Mouse (Mus musculus) G1E (cell line): ENCODE results near the gene Msi1.

Experiments used
- CTCF ChIP-seq: IDR thresholded peaks from 2 replicates; pipeline ENCODE4 v1.5.1; 2012; ENCODE audit warnings: low read depth, low read length, inconsistent platforms, mixed read lengths
- GATA1 ChIP-seq: IDR thresholded peaks from 2 replicates; pipeline ENCODE4 v1.6.1; 2012; ENCODE audit warnings: borderline replicate concordance, low read length, inconsistent platforms, mixed read lengths
- POLR2AphosphoS5 ChIP-seq: IDR thresholded peaks from 2 replicates; pipeline ENCODE4 v1.6.1; 2012; ENCODE audit warnings: low read depth, low read length, inconsistent platforms; ENCODE audit not compliant: insufficient replicate concordance

DNA sequence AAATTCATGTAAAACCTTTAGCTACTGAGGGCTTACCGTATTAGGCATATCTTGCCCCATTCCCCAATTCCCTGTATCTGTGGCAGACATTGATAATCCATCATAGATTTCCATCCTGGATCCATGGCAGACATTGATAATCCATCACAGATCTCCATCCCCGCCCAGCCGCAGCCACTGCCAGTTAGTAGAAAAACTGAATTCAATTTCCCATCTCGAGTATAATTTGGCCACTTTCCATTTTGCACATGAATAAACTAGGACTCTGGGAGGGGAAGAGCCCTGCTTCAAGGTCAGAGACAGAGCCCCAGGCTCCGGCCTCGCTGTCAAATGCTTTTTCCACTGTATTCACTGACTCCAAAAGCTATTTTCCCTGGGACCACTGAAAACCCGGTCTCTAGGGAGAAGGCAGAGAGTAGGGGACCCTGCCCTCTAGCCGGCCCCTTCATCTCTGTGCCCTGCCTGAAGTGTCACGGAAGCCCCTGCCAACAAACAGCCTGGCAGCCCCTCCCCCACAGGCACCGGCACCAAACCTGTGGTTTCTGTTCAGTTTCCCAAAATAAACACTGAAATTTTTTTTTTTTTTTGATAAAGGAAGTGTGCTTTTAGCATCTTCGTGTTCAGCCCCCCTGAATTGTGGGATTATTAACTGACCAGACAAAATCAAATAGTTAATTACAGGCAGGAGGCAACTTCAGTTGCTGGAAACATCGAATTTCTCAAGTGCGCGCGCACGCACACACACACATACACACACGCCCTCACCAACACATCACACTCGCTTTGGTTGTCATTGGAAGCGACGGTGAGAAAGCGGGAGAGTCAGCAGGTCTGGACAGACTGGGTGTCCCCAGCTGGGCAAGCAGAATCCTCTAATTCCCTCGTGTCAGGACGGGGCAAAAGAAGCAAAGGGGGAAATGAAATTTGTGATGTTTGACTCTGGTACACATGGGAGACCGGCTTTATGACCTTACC, 14.0 kb upstream of the Msi1 start:
- TF ChIP-seq CTCF: no peak
- TF ChIP-seq GATA1: no peak
- TF ChIP-seq POLR2AphosphoS5: no peak
